Mouse (Mus musculus) thymus, adult 2 months (tissue): ENCODE measurements around the gene C1rl.

Source experiments
- CTCF ChIP-seq: fragments of 200-500 bp; IDR thresholded peaks from 2 replicates; pipeline ENCODE4 v1.5.1; 2012; ENCODE audit warnings: mild to moderate bottlenecking, control low read depth, low read length, moderate library complexity, borderline replicate concordance; ENCODE audit not compliant: control insufficient read depth, poor library complexity, insufficient read depth; ENCODE audit errors: extremely low read depth
- POLR2A ChIP-seq: fragments of 200-500 bp; IDR thresholded peaks from 2 replicates; pipeline ENCODE4 v1.6.1; 2012; ENCODE audit warnings: mild to moderate bottlenecking, low read length, control low read depth, moderate library complexity; ENCODE audit not compliant: control insufficient read depth, poor library complexity, insufficient read depth; ENCODE audit errors: extremely low read depth

GRCm38 (mm10) chr6:124447356-124447755 is 45.6 kb upstream of the C1rl start:
- TF ChIP-seq CTCF: no peak
- TF ChIP-seq POLR2A: no peak
